Mouse (Mus musculus) spleen, adult 2 months (tissue): ENCODE measurements around the gene Cbfa2t3. TPM values are rescaled to one million over a fixed set of nuclear protein-coding genes. Genes with fewer than 3 reads are reported as not detected.

ENCODE experiments used
- DNase-seq, 2 experiments: peaks; one replicate each; pipeline versions ENCODE4 v3.0.0 to v3.0.0-alpha.2; 2012 to 2021; ENCODE audit warnings: low spot score in 2 of 2, low read depth in 1 of 2
- H3K27ac ChIP-seq: fragments of 200-500 bp; 2 replicates; pipeline ENCODE4 v1.5.1; 2012; ENCODE audit warnings: low read length, inconsistent platforms; ENCODE audit not compliant: insufficient read depth
- H3K27me3 ChIP-seq: fragments of 200-500 bp; 2 replicates; pipeline ENCODE4 v1.6.1; 2012; ENCODE audit warnings: mild to moderate bottlenecking, moderate library complexity, low read length, inconsistent platforms; ENCODE audit not compliant: control insufficient read depth, insufficient read depth
- H3K36me3 ChIP-seq: fragments of 200-500 bp; 2 replicates; pipeline ENCODE4 v1.6.1; 2012; ENCODE audit warnings: mild to moderate bottlenecking, low read length, inconsistent platforms; ENCODE audit not compliant: control insufficient read depth, insufficient read depth
- H3K4me1 ChIP-seq: fragments of 200-500 bp; 2 replicates; pipeline ENCODE4 v1.6.1; 2011; ENCODE audit warnings: inconsistent platforms; ENCODE audit not compliant: control insufficient read depth, insufficient read depth, insufficient read length
- H3K4me3 ChIP-seq: fragments of 200-500 bp; 2 replicates; pipeline ENCODE4 v1.5.1; 2011; ENCODE audit warnings: mild to moderate bottlenecking, inconsistent platforms; ENCODE audit not compliant: insufficient read depth, insufficient read length; ENCODE audit errors: extremely low read depth
- CTCF ChIP-seq: fragments of 200-500 bp; IDR thresholded peaks from 2 replicates; pipeline ENCODE4 v1.5.1; 2011; ENCODE audit warnings: mild to moderate bottlenecking, inconsistent platforms; ENCODE audit not compliant: insufficient read depth, insufficient read length, insufficient replicate concordance; ENCODE audit errors: extremely low read depth
- POLR2A ChIP-seq: fragments of 200-500 bp; IDR thresholded peaks from 2 replicates; pipeline ENCODE4 v1.6.1; 2011; ENCODE audit warnings: low read depth, low read length, inconsistent platforms
- WGBS: fragments of 180-500 bp; shearing (Covaris S2); methylation state at CpG from one replicate; pipeline ENCODE4 v1.1.7; 2018; 5-methylcytosine and 5-hydroxymethylcytosine counted together
- polyA plus RNA-seq: library from polyadenylated mRNA; depleted of rRNA; stranded (reverse); fragments of >200 nt; gene quantifications from 2 replicates; pipeline ENCODE4 v1.2.3, GENCODE M21; 2012

Cbfa2t3 gene
- polyA plus RNA-seq, 1 experiment = 38.3 TPM

DNA sequence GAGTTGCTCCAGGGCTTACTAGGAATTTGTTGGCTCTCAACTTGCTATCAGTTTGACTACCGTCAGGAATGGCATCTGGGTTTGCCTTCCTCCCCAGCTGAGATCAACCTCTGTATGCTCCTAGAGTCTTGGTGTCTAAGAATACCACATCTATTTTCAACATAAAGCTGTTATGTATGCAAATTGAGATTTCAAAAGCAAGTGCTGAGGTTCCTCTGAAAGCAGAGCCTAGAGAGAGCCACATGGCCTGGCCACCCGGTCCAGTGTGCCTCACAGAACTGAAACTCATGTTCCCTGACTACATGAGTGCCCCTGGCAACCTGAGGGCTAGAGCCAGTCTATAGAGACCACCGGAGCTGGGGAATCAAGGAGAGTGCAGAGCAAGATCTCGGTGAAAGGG is 93.5 kb downstream of the Cbfa2t3 start:
- WGBS = 38% methylated on average over 4 of the region's 4 CpGs
- Histone ChIP-seq H3K27me3 (no peaks in the 10 kb centered on the region), H3K4me3 (no peak overlapping the region), H3K36me3 (peaks cover 2% of the 10 kb centered on the region), H3K27ac (peak overlapping the region; percentile 81), H3K4me1 (peaks cover 5% of the 10 kb centered on the region; the same call in 1 of the 2 replicates)
- TF ChIP-seq CTCF (no peak), POLR2A (no peak)
- DNase-seq = peak in 1 of 2 experiments; percentile 23

DNA sequence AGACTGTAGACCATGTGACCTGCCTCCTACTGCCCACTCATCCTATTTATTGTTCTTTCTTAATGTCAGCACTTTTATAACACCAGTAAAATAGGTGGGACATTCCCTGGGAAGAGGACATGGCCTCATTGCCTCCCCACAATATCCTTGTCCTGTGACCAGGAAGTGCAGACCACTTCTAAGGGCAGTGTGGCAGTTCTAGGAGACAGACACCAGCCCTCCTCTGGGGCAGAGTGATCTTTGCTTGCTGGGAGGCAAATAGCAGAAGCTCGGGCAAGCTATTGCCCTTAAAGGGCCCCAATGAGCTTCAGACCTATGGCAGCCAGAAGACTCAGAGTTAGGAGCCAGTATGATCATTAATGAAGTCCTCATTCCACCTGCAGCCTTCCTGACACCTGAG is 94.3 kb downstream of the Cbfa2t3 start:
- Histone ChIP-seq H3K36me3 (peaks cover 2% of the 10 kb centered on the region), H3K4me3 (no peak overlapping the region), H3K27ac (peak overlapping the region; percentile 81), H3K4me1 (peaks cover 5% of the 10 kb centered on the region; the same call in 1 of the 2 replicates), H3K27me3 (no peaks in the 10 kb centered on the region)
- WGBS = 43% methylated on average over 1 of the region's 1 CpGs
- no peak for TF ChIP-seq POLR2A
- TF ChIP-seq CTCF = no peak
- DNase-seq = no peak

DNA sequence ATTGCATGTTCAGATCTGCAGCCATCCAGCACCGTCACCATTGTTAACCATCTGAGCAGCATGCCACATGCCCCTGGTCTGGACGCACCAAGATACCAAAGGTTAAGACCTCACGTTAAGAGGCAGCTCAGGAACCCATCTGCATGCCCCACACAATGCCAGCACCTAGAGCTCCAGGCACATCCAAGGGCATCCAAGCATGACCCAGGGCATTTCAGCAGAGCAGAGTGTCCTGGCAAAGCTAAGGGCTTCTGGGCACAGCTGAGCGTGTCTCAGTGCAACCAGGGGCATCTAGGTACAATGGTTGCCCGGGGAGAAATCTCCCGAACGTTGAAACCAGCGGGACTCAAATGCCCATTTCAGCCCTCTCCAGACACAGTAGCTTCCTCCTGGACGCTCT is 98.2 kb downstream of the Cbfa2t3 start:
- WGBS = 93% methylated on average over 9 of the region's 9 CpGs
- peaks cover 9% of the 10 kb centered on the region for H3K36me3 ChIP-seq
- no peaks in the 10 kb centered on the region for H3K27me3 ChIP-seq
- no peak overlapping the region for H3K27ac ChIP-seq
- peaks cover 5% of the 10 kb centered on the region; the same call in 1 of the 2 replicates for H3K4me1 ChIP-seq
- no peak for TF ChIP-seq POLR2A
- no peak for TF ChIP-seq CTCF
- no peak overlapping the region for H3K4me3 ChIP-seq
- no peak for DNase-seq

DNA sequence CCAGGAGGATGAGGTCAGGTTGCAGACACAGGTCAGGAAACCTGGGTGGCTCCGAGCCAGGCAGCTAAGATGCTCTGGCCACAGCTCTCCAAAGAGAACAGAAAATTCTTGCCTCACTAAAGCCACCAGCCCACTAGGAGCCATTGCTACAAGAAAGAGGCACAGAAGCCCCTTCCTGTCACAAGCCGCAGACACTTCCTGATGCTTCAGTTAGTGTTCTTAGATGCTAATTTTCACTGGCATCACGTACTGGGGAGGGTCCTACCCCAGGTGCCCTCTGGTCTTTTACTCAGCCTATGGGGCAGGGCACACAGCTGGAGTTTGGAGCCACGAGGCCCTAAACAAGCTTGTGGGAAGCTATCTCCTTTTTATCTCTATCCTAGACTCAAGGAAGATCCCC is 102.9 kb downstream of the Cbfa2t3 start:
- WGBS = 32% methylated on average over 4 of the region's 4 CpGs
- no peak for TF ChIP-seq POLR2A
- Histone ChIP-seq H3K36me3 (peaks cover 16% of the 10 kb centered on the region), H3K4me3 (no peak overlapping the region), H3K27me3 (no peaks in the 10 kb centered on the region), H3K4me1 (no peaks in the 10 kb centered on the region), H3K27ac (0 out of 2 replicates have a peak overlapping the region, but pooled peaks have one; percentile 16)
- DNase-seq = no peak

DNA sequence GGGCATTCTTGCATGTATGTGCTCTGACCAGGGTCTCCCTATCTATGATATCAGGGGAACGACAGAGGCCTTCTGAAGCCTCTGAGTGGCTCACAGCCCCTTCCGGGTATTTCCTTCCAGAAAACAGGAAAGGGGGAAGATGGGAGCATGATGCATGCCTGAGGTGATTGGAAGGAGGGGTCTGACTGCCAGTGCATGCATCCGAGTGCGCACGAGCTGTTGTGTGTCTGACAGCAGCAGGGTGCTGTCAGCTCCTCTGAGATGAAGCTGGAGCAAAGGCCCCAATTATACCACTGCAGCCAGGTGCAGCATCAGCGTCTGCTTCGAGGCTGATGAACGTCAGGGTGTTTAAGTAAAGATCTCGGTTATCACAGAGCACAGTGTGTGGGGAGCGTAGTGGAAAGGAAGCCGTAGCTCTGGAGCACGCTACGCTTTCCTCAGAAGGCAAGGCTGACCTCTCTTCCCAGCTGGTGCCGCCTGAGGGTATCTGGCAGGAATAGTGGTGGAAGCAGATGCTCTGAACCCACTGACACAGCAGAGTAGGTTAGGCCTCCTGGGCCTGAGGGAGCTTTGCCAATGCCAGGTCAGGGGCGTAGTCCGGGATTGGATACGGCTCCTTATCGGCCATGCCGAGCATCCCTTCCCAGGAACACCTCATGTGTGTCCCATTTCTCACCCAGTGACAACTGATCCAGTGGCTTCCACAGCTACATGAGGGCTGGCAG is 105.0 kb downstream of the Cbfa2t3 start:
- no peak for DNase-seq
- TF ChIP-seq CTCF (no peak), POLR2A (no peak)
- H3K4me3 ChIP-seq = no peak overlapping the region
- H3K36me3 ChIP-seq = peaks cover 17% of the 10 kb centered on the region
- H3K27ac ChIP-seq = no peak overlapping the region
- no peaks in the 10 kb centered on the region for H3K4me1 ChIP-seq
- 92% methylated on average over 19 of the region's 19 CpGs for WGBS
- no peaks in the 10 kb centered on the region for H3K27me3 ChIP-seq

DNA sequence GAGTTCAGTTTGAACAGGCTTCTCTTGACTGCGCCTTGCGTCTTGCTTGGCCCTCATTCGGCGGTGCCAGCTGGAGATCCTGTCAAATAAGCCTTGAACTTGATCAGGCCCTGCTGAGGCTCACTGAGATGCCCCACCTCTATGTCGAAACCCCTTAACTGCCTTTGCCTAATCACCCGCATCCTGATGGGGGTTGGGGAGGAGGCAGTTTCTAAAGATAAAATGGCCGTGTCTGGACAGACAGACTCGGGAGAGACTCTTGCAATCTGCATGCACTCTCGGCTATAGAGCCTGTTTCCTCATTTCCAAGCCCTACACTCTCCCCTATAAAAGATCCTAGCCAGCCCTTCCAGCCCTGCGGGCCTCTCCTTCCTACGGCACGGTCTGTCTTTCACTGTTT is 105.7 kb downstream of the Cbfa2t3 start:
- DNase-seq = no peak
- no peaks in the 10 kb centered on the region for H3K4me1 ChIP-seq
- 88% methylated on average over 12 of the region's 12 CpGs for WGBS
- TF ChIP-seq POLR2A (no peak), CTCF (no peak)
- H3K27ac ChIP-seq = no peak overlapping the region
- no peak overlapping the region for H3K4me3 ChIP-seq
- H3K36me3 ChIP-seq = peaks cover 13% of the 10 kb centered on the region
- no peaks in the 10 kb centered on the region for H3K27me3 ChIP-seq

DNA sequence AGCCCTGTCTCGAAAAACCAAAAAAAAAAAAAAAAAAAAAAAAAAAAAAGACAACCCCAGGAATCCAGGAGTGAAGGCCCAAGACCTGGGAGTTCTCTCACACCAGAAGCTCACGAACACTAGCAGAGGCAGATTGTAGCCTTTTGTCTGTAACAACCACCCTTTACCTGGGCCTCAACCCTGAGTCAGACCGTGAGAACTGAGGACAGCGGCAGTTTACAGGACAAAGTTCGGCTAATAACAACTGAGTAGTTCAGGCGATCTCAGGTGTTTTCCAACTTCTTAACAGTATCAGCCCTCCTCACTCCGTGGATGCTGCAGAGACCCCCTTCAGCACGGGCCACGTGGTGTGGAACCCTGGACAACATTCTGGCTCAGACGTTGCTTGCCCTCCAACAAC is 112.2 kb downstream of the Cbfa2t3 start:
- Histone ChIP-seq H3K4me1 (no peaks in the 10 kb centered on the region), H3K27ac (no peak overlapping the region), H3K36me3 (peaks cover 6% of the 10 kb centered on the region), H3K27me3 (no peaks in the 10 kb centered on the region), H3K4me3 (no peak overlapping the region)
- DNase-seq = no peak
- TF ChIP-seq CTCF (no peak), POLR2A (no peak)
- 87% methylated on average over 10 of the region's 10 CpGs for WGBS
